Mouse (Mus musculus): ENCODE results near the gene Plxdc2.

DNA sequence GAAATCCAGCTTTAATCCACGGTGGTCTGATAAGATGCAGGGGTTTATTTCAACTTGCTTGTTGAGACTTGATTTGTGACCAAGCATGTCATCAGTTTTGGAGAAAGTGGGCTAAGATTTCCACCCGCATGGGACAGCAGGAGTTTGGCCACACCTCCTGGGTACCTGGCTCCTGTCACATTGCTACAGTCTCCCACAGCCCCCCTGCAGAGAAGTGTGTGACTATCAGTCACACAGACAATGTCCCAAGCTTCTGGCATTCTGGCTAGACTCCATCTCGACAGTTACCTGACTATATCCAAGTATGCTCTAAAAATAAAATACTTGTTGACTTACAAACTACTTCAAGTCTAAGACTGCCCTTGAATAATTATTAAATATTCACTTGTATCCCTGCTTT lies 185.1 kb downstream of the Plxdc2 start:
- TF ChIP-seq CTCF (IDR thresholded peaks at IDR 0.05; ENCODE audit: control insufficient read depth, insufficient read depth, insufficient read length) (no peak), USF1 (IDR thresholded peaks at IDR 0.05; ENCODE audit: low read depth) (no peak), MAX (IDR thresholded peaks at IDR 0.05) (no peak), FOSL1 (IDR thresholded peaks at IDR 0.05; ENCODE audit: insufficient read depth, low read length, poor library complexity, severe bottlenecking) (no peak)
